Mouse (Mus musculus) natural killer cell, adult 2 months (primary cell): ENCODE results near the gene Dut.

Source experiments
- DNase-seq, 2 experiments: peaks; one replicate each; pipeline ENCODE4 v3.0.0; 2022; ENCODE audit warnings: low spot score in 2 of 2

The Dut gene

GRCm38 (mm10) chr2:125247108-125247961 is at the start of gene Dut:
TSS of gene Dut (plus strand) at chr2:125247190.
- DNase-seq = peak; percentile 86 to 94

DNA sequence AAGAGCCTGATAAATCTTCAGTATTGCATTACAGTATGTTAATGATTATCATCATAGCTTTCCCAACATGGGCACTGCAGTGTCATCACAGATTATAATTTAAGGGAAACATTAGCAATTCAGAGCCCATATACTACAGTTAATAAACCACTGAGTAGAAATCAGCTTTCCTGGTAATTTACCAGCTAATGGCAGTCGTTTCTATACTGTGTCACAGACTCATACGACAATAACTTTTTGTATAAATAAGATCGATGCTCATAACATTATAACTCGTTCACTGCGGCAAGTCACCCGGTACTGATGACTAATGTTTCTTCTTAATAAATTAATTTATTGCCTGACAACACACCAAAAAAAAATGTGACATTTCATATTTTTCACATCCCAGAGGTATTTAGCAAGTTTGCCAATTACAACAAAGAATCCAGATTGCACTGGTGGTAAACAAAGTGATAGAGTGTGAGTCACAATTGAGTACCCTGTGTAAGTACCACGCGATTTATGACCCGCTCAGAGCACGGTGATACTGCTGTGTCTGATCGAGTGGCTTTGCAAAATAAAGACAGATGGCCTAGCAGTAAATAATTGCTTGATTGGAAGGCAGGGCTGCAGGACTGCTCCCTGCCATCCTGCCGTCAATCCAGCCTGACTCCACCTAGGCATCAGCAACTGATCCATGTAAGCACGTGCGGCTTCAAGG is 37.9 kb upstream of the Dut start:
- no peak for DNase-seq

DNA sequence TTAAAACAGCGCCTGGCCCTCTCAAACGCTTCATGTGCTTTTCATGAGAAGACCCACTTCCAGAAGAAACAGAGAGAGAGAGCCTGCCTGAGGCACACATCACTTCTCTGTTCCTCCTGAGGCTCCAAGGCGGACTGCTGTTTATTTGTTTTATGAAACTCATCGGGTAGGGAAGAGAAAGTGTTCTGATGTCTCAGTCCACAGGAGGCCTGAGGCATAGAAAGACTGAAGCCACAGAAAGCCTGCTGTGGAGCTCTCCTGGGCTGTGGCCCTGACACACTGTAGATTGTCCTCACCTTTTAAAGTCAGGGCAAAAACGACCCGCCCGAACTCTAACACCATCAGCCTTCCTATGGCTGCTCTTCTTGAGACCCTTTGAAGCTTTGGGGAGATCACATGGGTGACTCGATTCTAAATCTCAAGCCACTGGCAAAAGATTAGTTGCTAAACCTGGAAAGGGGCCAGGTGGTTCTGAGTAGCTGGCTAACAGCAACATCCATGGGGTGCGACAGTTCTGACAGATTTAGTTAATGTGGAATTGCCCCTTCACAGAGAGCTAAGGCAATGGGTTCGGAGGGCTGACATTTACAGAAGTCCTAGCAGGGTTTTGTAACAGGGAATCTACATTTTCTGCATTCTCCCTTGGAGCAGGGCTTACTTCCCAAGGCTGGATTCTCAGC is 35.0 kb upstream of the Dut start:
- DNase-seq = no peak

- DNase-seq = peak; percentile 36 to 45
Observed at GRCm38 (mm10) chr2:125214592-125214991, 32.4 kb upstream of the Dut start.

DNA sequence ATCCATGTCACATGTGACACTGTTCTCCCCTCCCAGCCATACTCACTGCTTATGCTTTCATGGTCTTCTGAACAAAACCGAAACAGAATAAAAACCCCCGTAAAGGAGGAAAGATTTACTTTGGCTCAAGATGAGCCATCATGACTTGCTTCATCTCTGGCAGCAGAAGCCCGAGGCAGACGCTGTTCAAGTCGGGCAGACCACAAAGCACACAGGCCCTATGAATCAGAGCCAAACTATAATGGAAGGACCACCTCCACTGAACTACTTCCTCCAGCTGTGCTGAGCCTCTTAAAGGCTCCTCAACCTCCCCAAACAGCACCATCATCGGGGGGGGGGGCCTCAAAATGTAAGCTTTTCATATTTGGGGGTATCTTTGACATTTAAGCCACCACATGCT is 29.7 kb upstream of the Dut start:
- DNase-seq = no peak

- DNase-seq = no peak
Observed at GRCm38 (mm10) chr2:125218566-125218965, 28.4 kb upstream of the Dut start.

DNA sequence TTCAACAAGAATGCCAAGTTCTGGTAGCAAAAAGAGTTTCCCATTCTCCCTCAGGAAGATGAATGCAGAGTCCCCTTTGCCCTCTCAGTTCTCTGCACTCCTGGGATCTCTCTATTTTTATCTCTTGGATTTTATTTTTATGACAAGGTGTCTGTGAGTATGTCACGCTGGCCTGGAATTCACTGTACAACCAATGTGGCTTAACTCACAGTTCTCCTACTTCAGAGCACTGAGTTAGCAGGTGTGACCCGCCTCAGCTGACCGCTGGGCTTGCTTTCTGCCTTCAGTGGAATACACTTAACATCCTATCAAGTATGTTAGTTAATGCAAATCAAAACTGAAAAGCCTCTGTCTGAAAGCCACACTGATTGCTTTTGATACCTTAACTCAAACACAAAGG is 27.7 kb upstream of the Dut start:
- no peak for DNase-seq

GRCm38 (mm10) chr2:125221673-125222072 is 25.3 kb upstream of the Dut start:
- DNase-seq = no peak

GRCm38 (mm10) chr2:125228472-125229409 is 18.2 kb upstream of the Dut start:
- DNase-seq = no peak

GRCm38 (mm10) chr2:125232183-125232582 is 14.8 kb upstream of the Dut start:
- no peak for DNase-seq

GRCm38 (mm10) chr2:125233537-125233936 is 13.5 kb upstream of the Dut start:
- no peak for DNase-seq

GRCm38 (mm10) chr2:125234049-125234448 is 12.9 kb upstream of the Dut start:
- DNase-seq = no peak

GRCm38 (mm10) chr2:125245545-125246285 is 1.3 kb upstream of the Dut start:
- DNase-seq = no peak

- DNase-seq = no peak
Observed at GRCm38 (mm10) chr2:125246669-125247068, 321 bp upstream of the Dut start.

- DNase-seq = no peak
Observed at GRCm38 (mm10) chr2:125247962-125248235, 909 bp downstream of the Dut start.

GRCm38 (mm10) chr2:125248256-125248655 is 1.3 kb downstream of the Dut start:
- DNase-seq = no peak

GRCm38 (mm10) chr2:125249339-125249738 is 2.3 kb downstream of the Dut start:
- no peak for DNase-seq

- no peak for DNase-seq
Observed at GRCm38 (mm10) chr2:125249874-125250273, 2.9 kb downstream of the Dut start.

GRCm38 (mm10) chr2:125251781-125252180 is 4.8 kb downstream of the Dut start:
- no peak for DNase-seq

DNA sequence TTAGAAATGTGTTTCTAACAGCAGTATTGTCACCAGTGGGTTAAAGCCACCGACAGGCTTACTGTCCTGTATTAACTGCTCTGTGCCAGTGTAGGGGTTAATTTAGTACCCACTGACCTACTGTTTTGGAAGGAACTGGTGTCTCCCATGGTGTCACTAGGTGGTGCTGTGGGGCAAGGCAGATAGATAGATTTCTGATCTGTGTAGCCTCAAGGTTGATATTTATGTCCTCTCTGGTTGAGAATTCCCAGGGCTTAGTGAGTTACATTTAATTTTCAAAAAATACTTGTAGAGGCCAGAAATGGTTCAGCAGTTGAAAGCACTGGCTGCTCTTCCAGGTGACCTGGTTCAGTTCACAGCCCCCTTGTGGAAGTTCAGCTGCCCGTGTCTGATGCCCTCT is 5.3 kb downstream of the Dut start:
- peak; percentile 28 to 36 for DNase-seq

GRCm38 (mm10) chr2:125253699-125254098 is 6.7 kb downstream of the Dut start:
- no peak for DNase-seq
